In the genomic region with DNA sequence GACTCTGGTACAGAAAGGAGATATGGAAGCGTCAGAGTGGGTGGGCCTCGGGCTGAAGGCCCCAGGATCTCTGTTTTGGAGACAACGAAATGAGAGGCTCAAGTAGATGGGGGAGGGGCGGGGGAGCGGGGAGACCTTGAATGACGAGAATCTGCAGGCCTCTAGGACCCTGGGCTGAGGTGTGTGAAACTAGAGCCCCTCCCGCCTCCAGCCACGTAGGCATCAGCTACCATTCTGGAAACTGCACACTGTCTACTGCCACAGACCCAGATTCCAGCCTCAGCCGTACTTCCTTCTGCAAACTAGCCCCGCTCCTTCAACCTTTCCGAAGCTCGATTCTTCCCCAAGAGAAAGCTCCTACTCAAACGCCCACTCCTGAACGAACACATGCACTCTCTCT, we compare ENCODE assay signal across 7 mouse cellular contexts. TPM values are rescaled to one million over a fixed set of nuclear protein-coding genes. Genes with fewer than 3 reads are reported as not detected.
DNase-seq lines count a peak whose midpoint lies in the region; ATAC-seq and TF ChIP-seq lines count a peak whose summit lies in the region.

No protein-coding gene starts in this region.

- no peaks in the 10 kb centered on the region for H3K27me3 ChIP-seq in thymus, adult 2 months (ENCODE audit: control insufficient read depth, insufficient read depth, low read length)
- H3K27me3 ChIP-seq in midbrain, embryonic 14.5 days (ENCODE audit: control insufficient read depth, insufficient read depth, low read length): no peaks in the 10 kb centered on the region

- ATAC-seq in midbrain, embryonic 14.5 days (ENCODE audit: low FRiP score, low TSS enrichment): peak; percentile 73

- H3K9me3 ChIP-seq in midbrain, embryonic 14.5 days (ENCODE audit: control insufficient read depth, low read length): no peaks in the 10 kb centered on the region

- TF ChIP-seq POLR2A in thymus, adult 2 months (IDR thresholded peaks at IDR 0.05; ENCODE audit: control insufficient read depth, extremely low read depth, insufficient read depth, low read length, poor library complexity): no peak

- H3K4me1 ChIP-seq in thymus, adult 2 months (replicated peaks; ENCODE audit: control insufficient read depth, insufficient read depth, low read length): peaks cover 41% of the 10 kb centered on the region
- peaks cover 27% of the 10 kb centered on the region for H3K4me1 ChIP-seq in midbrain, embryonic 14.5 days (ENCODE audit: control insufficient read depth, insufficient read depth, low read length)

- H3K4me3 ChIP-seq in thymus, adult 2 months (ENCODE audit: control insufficient read depth, insufficient read depth, low read length): no peak overlapping the region
- peak overlapping the region; percentile 66 for H3K4me3 ChIP-seq in midbrain, embryonic 14.5 days (replicated peaks; ENCODE audit: low read depth, low read length)

- H3K27ac ChIP-seq in thymus, adult 2 months (ENCODE audit: control insufficient read depth, insufficient read depth, low read length): no peak overlapping the region
- H3K27ac ChIP-seq in midbrain, embryonic 14.5 days (replicated peaks; ENCODE audit: low read depth, low read length): peak overlapping the region; percentile 98

- 34% methylated on average over 14 of the region's 14 CpGs for WGBS in thymus, adult 2 months
- WGBS in midbrain, embryonic 14.5 days: 8% methylated on average over 14 of the region's 14 CpGs

- peak overlapping the region; percentile 82 for H3K4me2 ChIP-seq in midbrain, embryonic 14.5 days (ENCODE audit: low read length)

- no peaks in the 10 kb centered on the region for H3K36me3 ChIP-seq in thymus, adult 2 months (ENCODE audit: control insufficient read depth, insufficient read depth, low read length)
- peaks cover 26% of the 10 kb centered on the region for H3K36me3 ChIP-seq in midbrain, embryonic 14.5 days (ENCODE audit: control insufficient read depth, insufficient read depth, low read length)

- no peak for TF ChIP-seq CTCF in thymus, adult 2 months (IDR thresholded peaks at IDR 0.05; ENCODE audit: borderline replicate concordance, control insufficient read depth, extremely low read depth, insufficient read depth, low read length, poor library complexity)

- peak overlapping the region; percentile 90 for H3K9ac ChIP-seq in midbrain, embryonic 14.5 days (replicated peaks; ENCODE audit: low read length)

- peak; percentile 19 for DNase-seq in thymus, postnatal 14 days
- no peak for DNase-seq in thymus, adult 2 months
- DNase-seq in embryo, embryonic 9.5 days (ENCODE audit: extremely low spot score): peak; percentile 56
- DNase-seq in induced T-regulatory cell, adult 2 months (ENCODE audit: low read depth): peak; percentile 42
- DNase-seq in midbrain, embryonic 14.5 days: peak; percentile 88
- DNase-seq in T-cell, adult 2 months (ENCODE audit: low spot score): no peak
- DNase-seq in urinary bladder, adult 2 months (ENCODE audit: low spot score): no peak

RNA-seq across cellular contexts. Expression of a gene that starts 1.2 kb away (rescaled TPM):
- 20.1 and 26.8 TPM in 2 replicates for polyA plus RNA-seq in thymus, adult 2 months (2012; rRNA removed)
- polyA plus RNA-seq in midbrain, embryonic 14.5 days (2014; fragmentation: Nextera tagmentation; extraction: Ambion mirVana): 13.9 and 15.7 TPM in 2 replicates
- polyA plus RNA-seq in urinary bladder, adult 2 months (2012; rRNA removed): 74.5 and 82.9 TPM in 2 replicates

RNA-seq across cellular contexts. Expression of a gene that starts 7.5 kb away (rescaled TPM):
- 136 and 138 TPM in 2 replicates for polyA plus RNA-seq in thymus, adult 2 months (2012; rRNA removed)
- polyA plus RNA-seq in midbrain, embryonic 14.5 days (2014; fragmentation: Nextera tagmentation; extraction: Ambion mirVana): 14.7 and 34.9 TPM in 2 replicates
- polyA plus RNA-seq in urinary bladder, adult 2 months (2012; rRNA removed): 0.94 and 0.99 TPM in 2 replicates

RNA-seq across cellular contexts. Expression of a gene that starts 16.2 kb away (rescaled TPM):
- 2.8 and 4.0 TPM in 2 replicates for polyA plus RNA-seq in thymus, adult 2 months (2012; rRNA removed)
- polyA plus RNA-seq in midbrain, embryonic 14.5 days (2014; fragmentation: Nextera tagmentation; extraction: Ambion mirVana): 1.7 and 4.5 TPM in 2 replicates
- polyA plus RNA-seq in urinary bladder, adult 2 months (2012; rRNA removed): 0.21 and 0.32 TPM in 2 replicates

RNA-seq across cellular contexts. Expression of a gene that starts 27.0 kb away (rescaled TPM):
- 202 and 248 TPM in 2 replicates for polyA plus RNA-seq in thymus, adult 2 months (2012; rRNA removed)
- 25.0 and 43.7 TPM in 2 replicates for polyA plus RNA-seq in midbrain, embryonic 14.5 days (2014; fragmentation: Nextera tagmentation; extraction: Ambion mirVana)
- 5.0 and 5.5 TPM in 2 replicates for polyA plus RNA-seq in urinary bladder, adult 2 months (2012; rRNA removed)

RNA-seq across cellular contexts. Expression of a gene that starts 27.0 kb away (rescaled TPM):
- polyA plus RNA-seq in thymus, adult 2 months (2012; rRNA removed): 118 and 121 TPM in 2 replicates
- 184 and 191 TPM in 2 replicates for polyA plus RNA-seq in midbrain, embryonic 14.5 days (2014; fragmentation: Nextera tagmentation; extraction: Ambion mirVana)
- 68.8 and 73.6 TPM in 2 replicates for polyA plus RNA-seq in urinary bladder, adult 2 months (2012; rRNA removed)

Comparison
In these comparisons a context has a peak if more than half of its experiments do, and no peak if none do; other contexts are left out.
1. DNase-seq: peak in thymus, postnatal 14 days (single experiment), embryo, embryonic 9.5 days (single experiment), induced T-regulatory cell, adult 2 months (single experiment) and midbrain, embryonic 14.5 days (single experiment); none in thymus, adult 2 months (single experiment), T-cell, adult 2 months (single experiment) and urinary bladder, adult 2 months (single experiment).